Mouse (Mus musculus): Measurements from ENCODE around the gene B430306N03Rik.

GRCm38 (mm10) chr17:48345824-48346223 lies 29.9 kb downstream of the B430306N03Rik start:
- TF ChIP-seq CTCF (IDR thresholded peaks at IDR 0.05; ENCODE audit: control insufficient read depth, insufficient read depth, insufficient read length) (no peak), USF1 (IDR thresholded peaks at IDR 0.05; ENCODE audit: low read depth) (no peak), FOSL1 (IDR thresholded peaks at IDR 0.05; ENCODE audit: insufficient read depth, low read length, poor library complexity, severe bottlenecking) (no peak), MAX (IDR thresholded peaks at IDR 0.05) (no peak), MYOG (IDR thresholded peaks at IDR 0.05; ENCODE audit: control insufficient read depth, extremely low read depth, insufficient read length) (no peak), MYOD1 (IDR thresholded peaks at IDR 0.05; ENCODE audit: control insufficient read depth, insufficient read length, low read depth) (no peak), CEBPB (IDR thresholded peaks at IDR 0.05; ENCODE audit: low read depth) (no peak)
